Mouse (Mus musculus): ENCODE data around the gene Cys1.
A peak's percentile ranks its signal among the peaks of the same experiment; 100 is the strongest.

The Cys1 gene

DNA sequence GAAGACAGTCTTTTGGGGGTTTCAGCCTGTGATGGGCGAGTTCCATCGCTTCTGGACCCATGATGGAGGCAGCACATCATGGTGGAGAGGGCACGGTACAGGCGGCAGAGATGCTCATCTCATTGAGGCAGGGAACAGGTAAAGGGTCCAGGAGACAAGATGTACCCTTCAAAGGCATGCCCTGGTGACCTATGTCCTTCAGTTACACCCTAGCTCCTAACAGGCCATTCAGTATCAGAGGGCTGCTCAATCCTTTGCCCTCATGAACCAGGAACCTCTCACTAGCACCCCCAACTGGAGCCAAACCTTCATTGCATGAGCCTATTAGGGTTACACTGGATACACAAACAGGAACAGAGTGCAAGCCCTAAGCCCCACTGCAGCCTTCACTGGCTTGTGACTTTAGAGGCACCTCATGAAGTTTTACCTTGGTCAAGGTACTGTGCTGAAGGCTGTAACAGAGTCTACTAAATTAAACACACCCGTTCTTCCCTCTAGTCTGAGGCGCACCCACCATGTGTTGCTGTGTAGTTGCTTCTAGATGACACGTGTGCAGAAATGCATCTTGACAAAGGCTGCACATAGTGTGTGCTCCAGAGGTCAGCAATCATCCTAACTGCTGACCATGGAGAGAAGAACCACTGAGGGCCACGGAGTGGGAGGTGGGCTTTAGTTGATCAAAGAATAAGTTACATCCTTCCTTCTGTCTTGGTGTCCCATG lies 16.0 kb upstream of the Cys1 start:
- peak; percentile 36 for DNase-seq (ENCODE audit: low read depth)

DNA sequence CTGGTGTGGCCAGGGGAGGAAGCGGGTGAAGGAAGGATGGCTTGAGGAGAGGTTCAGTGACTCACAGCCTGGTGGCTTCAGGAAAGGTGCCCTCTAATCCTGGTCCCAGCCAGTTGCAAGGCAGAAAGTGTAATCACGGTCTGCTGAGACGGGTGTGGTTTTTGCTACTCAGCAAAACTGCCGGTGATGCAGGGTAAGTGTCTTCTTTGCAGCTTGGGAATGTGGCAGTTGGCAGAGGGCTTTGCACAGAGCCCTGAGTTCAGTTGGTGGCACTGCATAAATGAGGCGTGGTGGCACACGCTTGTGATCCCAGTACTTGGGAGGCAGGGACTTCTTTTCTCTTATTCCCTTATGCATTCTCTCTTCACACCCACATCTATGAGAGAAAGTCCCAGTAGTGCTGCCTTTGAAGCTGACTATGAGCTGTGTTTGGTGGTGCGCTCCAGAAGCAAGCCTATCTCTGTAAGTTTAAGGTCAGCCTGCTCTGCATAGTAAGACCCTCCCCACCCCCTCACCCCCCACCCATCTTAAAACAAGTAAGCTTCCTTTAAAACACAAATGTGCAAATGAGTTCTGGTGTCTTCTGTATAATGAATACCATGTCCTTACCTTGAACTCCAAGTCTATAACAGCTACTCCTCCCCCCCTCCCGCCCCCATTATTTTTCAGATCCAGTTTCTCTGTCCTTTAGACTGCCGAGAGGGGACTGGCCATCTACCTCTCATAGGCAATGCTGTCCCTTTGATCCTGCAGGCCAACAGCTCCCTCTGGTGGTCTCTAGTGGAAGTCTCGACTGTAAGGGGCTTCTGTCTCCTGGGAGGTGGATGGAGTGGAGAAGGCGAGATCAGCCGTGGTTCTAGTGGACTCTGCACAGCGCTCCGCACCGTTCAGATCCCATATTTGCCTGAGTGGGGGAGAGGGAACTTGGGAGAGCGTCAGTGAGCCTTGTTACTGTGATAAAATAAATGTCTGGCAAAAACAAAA lies 15.2 kb upstream of the Cys1 start:
- peak; percentile 91 for DNase-seq (ENCODE audit: low read depth)

DNA sequence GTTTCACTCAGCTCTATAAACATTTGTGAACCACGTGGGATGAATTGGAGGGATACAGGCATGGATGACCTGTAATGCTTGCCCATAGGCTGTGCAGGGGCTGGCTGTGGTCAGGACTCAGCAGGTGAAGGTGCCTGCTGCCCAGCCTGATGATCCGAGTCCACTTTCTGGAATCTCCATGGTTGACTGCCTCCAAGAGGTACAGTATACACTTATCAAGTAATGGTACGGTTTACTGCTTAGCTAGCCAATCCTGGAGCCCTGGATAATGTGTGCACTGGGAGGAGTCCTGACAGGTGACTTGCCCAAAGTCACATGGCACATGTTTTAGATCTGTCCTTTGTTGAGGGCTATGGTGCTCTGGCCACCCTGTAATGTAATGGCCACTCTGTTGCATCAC lies 8.7 kb upstream of the Cys1 start:
- DNase-seq (ENCODE audit: low read depth): no peak

DNA sequence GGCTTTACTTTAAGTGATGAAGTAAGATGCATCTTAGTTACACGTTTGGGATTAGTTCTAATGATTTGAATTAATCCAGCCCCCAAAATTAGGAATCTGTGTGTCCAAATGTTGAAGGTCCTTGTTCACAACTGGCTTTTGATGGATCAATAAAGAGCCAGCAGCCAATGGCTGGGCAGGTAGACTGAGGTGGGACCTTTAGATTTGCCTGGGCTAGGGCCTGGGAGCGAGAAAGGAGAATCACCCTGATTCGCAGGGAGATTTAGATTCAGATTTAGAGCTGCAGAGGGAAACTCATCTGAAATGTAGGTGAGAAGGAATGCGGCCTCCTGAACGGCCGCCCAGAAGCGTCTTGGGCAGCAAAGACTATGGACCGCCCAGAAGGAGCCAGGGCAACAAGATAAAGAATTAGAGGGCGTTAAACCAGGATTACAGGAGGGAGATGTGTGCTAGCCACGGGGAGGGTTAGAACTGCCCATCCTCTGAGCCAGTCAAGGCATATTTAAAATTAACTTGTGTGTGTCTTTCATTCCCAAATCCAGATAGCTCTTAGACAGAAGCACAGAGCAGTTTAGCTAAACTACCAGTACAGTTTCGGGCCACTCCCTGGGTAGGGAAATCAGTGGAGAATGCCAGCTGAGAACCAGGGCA lies 5.2 kb upstream of the Cys1 start:
- DNase-seq (ENCODE audit: low read depth): no peak

DNA sequence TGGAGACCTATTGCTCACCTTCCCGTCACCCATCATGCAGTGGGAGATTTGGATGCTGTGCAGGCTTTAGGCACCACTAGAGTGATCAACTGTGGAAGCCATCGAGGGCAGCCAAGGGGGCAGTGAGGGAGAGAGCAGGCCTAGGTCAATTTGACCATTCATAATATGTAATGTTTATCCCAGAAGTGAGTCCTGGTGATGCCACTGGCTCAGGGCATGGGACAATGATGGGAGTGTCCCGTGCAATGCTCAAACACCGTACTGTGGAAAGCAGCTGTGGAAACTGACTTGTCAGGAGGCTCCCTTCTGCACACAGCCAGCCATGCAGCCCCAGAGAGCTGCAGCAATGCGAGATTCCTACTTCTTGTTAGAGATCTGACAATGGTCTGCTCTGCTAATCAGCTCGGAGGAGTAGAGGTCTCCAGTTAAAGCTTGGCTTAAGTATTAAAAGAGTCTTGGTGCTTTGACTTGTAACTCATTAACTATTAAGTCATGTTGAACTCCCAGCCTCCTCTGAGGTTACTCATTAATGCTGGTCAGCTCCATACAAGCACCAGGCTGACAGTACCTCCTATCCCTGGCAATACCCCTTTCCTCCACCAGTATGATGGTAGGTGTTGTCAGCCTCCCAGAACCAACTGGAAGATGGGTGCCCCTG lies 4.6 kb upstream of the Cys1 start:
- DNase-seq (ENCODE audit: low read depth): no peak

DNA sequence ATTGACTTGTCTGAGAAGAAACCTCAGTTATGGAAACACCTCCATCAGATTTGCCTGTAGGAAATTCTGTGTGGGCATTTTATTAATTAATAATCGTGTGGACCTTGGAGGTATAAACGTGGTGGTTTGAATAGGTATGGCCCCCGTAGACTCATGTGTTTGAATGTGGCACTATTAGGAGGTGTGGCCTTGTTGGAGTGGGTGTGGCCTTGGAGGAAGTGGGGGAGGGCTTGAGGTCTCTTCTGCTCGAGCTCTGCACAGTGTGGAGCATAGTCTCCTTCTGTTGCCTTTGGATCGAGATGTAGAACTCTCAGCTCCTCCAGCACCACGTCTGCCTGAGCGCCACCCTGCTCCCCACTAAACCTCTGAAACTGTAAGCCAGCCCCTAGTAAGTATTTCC lies 1.8 kb upstream of the Cys1 start:
- DNase-seq (ENCODE audit: low read depth): no peak

DNA sequence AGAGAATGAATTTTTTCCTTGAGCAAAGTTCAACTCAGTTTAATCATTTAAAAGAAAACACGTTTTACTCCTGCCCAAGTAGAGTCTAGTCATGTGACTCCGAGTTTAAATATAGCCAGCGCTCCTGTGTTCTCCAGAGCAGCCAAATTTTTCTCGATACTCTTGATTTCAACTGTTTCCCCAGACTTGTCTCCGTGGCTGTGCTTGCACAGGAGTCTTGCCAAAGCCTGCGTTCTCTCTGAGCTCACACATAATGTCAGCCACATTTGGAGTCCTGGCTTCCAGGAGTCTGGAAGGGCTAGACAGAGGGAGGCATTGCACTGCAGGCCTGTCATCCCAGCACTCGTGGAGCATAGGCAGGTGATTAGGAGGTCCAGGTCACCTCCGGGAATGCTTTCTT lies 950 bp upstream of the Cys1 start:
- DNase-seq (ENCODE audit: low read depth): peak; percentile 69

DNA sequence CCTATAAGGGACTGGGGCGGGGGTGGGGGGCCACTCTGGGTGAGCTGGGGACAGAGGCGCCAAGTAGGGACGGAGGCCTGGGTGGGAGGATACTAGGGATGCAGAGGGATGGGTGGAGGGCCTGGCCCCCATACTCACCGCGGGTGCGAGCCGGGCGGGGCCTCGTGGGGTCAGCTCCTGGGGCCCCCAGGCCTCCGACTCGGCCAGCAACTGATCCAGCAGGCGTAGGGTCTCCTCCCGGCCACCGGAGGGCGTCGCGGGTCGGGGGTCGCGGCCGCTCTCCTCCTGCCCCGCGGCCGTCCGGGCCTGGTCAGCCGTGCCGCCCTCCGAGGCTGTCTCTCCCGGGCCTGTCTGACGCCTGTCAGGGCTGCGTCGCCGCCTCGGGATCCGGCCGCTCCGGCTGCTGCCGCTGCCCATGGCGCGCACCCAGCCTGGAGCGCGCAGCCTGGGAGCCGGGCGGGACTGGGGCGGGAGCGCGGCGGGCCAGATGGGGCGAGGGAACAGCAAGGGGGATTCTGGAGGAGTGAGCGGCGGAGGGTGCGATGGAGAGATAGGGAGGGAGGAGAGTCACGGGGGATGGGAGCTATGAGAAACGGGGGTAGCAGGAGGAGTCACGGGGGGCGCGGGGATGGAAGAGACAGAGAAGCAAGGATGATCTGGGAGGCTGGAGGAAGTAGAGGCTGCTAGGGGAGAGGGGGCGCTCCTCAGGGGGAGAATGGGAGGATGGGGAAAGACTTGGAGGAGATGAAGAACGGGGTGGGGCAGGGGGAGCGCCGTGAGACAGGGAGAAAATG lies 924 bp downstream of the Cys1 start:
- DNase-seq (ENCODE audit: low read depth): no peak

DNA sequence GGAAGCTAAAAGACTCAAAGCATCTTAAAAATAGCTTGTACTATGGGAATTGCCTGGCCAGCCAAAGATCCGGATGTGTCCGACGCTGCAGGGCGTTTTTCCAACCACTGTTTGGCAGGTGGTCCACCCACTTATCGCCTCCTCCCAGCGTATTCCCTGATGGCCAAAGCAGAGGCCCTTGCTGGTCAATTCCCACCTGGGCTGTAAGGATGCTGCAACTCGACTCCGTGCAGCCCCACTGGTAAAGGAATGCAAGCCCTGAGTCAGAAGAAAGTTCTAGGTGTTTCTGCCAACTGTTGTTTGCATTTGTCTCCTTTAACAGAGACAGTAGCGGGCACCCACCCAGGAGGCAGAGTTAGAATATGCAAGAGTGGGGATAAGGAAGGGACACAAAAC lies 1.5 kb downstream of the Cys1 start:
- DNase-seq (ENCODE audit: low read depth): peak; percentile 23

DNA sequence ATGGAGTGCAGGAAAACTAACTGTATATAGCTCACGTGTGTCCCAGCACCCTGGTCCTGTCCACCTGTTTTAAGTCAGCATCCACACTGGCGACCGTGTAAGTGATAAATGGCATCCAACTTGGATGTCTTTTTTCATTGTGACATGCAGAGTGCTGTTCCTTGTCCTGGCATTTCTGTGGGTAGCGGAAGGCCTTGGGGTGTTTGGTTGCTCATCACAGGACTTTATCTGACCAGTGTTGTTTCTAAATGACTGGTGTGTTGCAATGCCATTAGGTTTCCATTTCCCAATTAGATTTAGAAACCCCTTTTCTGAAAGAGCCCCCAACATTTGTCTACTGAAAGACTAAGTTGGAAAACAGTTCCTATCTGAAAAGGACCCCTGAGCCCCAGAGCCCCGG lies 19.5 kb downstream of the Cys1 start:
- DNase-seq (ENCODE audit: low read depth): no peak

DNA sequence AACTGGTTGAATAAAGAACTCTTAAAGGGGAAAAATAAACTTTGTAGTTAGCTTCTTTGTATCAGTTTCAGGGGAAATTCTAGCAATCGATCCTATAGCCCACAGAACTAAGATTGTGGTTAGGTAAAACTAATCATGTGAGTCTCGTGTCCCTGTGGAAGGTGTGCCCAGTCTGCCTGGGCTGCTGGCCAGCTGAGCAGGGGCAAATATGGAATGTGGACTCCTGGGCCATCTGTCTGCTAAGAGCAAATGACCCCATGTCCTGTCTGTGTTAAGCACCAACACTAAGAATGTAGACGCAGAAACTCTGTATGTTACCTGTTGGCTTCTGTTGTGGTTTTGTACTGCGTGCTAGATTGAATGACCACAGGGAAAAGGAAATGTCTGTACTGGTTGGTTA lies 20.5 kb downstream of the Cys1 start:
- DNase-seq (ENCODE audit: low read depth): no peak

DNA sequence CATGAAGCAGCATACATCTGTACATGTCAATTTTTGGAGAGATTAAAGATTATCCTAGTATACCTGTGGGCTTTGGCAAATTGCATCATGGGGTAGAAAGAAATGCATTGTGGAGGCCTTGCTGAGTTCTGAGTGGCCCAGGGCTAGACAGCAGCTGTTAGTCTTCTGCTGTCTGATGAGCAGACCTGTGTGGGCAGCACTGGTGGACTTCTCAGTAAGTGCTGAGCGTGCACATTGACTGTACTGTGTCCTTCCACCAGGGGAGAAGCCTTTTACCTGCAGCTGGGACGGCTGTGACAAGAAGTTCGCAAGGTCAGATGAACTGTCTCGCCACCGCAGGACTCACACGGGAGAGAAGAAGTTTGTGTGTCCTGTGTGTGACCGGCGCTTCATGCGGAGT lies 21.7 kb downstream of the Cys1 start:
- no peak for DNase-seq (ENCODE audit: low read depth)

DNA sequence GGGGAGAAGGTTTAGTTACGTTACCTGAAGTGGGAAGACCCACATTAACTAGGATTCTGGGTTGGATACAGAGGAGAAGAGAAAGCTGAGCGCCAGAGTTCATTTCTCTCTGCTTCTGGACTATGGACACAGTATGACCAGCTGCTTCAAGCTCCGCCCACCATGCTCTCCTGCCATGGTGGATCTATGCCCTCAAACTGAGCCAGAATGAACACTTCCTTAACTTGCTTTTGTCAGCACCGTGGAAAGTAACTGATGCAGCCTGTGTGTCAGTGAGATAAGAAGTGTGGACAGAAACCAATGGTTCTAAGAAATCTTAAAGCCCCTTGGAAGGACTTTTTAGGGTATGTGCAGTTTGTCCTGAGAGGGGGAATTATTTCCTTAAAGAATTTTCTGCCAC lies 22.6 kb downstream of the Cys1 start:
- no peak for DNase-seq (ENCODE audit: low read depth)

DNA sequence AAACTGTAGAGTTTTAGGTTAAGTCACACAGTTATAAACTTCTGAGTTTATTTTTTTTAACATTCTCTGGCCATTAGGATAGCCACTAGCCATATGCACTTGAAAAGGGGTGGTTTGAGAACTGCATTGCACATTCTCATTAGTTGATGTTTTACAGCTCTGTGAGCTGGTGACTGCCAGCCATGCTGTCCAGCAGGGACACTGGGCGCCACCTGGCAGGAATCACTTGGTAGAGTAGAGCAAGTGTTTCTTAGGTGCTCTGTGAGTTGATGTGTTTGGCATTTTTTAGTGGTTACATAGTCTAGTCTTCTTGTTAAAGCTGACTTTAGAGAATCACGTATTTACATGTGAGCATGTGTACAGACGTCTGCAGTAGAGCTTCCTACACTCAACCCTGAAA lies 25.2 kb downstream of the Cys1 start:
- DNase-seq (ENCODE audit: low read depth): no peak

DNA sequence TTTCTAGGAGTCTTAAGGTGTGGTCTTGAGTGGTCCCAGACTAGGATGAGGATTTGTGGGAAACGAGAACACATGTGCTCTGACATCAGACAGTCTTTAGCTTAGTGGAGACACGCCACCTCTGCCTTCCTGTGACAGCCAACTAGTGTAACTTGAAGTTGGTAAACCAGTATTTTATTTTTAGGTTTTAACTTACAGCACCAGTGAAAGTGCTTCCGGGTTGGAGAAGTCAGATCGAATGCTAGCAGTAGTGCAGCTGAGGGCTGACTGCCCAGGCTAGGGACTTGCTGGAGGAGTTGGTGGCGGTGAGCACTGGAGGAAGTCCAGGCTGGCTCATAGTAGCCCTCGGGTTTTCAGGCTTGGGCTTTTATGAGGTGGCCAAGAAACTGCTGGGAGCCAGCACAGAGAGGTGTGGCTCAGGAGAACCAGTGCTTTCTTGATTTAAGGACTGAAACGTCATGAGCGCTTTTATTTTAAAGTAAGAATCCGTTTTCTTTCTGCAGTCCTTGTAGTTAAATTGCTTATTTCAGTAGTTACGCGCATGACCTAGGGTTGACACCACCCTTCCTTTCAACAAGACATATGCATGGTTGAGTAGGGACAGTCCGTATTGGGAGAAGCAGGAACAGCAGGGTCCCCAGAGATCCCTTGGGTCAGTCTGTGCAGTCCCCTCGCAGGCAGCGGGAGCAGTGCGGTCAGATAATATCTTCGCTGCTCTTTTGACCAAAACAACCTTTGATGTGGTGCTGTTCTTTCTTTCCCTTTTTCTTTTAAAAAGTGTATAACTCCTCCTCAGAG lies 27.3 kb downstream of the Cys1 start:
- no peak for DNase-seq (ENCODE audit: low read depth)

DNA sequence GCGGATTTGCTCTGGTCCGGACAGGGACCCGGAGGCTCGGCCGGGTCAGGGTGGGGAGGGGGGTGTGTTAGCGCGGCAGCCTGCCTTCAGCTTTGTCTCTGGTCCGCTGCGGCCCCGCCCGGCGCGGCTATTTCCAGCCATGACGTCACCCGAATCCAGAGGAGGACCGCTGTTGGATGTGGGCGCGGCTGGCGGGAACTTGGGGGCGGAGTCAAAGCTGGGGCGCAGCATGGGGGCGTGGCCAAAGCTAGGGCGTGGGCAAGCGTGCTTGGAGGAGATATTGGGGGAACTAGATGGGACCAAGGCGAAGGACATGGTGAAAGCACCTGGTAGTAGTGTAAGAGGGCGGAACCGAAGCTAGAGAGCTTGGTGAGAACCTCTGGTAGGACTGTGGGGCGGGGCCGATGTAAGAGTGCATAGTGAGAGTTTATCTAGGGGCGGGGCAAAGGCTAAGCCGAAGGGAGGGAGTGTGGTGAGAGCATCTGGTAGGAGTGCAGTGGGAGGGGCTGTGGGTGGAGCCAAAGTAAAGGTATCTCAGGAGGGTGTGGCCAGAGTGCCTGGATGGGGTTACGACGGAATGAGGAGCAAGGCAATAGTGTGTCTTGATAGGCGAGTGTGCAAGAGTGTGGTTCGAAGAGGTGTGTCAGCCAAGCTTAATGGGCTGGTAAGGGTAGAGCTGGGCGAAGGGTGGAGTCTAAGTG lies 29.8 kb downstream of the Cys1 start:
- DNase-seq (ENCODE audit: low read depth): peak; percentile 98

DNA sequence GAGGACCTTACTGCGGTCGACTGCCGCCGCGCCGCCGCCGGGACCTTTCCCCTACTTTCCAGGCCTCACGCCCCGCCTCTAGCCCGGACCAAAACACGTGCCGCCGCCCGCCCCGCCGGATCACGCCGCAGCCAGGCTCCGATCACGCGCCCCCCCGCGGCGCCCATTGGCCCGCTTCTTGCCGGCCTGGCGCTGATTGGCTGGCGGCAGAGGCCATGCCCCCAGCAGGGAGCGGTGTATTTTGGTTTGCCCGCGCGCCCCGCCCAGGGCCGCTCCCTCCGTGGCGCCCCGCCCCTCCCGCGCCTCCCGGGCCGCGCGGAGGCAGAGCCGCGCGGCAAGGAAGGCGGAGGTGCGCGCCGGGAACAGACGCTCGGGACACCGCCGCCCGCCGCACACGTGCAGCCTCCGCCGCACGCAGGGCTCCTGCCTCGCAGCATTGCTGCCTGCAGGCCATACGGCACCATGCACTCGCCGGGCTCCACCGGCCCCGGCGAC lies 30.5 kb downstream of the Cys1 start, which contains the start of gene Klf11:
Gene Klf11, plus strand, starts transcription at position 212 of the 495 bp plus-strand sequence.
- DNase-seq (ENCODE audit: low read depth): peak; percentile 99

DNA sequence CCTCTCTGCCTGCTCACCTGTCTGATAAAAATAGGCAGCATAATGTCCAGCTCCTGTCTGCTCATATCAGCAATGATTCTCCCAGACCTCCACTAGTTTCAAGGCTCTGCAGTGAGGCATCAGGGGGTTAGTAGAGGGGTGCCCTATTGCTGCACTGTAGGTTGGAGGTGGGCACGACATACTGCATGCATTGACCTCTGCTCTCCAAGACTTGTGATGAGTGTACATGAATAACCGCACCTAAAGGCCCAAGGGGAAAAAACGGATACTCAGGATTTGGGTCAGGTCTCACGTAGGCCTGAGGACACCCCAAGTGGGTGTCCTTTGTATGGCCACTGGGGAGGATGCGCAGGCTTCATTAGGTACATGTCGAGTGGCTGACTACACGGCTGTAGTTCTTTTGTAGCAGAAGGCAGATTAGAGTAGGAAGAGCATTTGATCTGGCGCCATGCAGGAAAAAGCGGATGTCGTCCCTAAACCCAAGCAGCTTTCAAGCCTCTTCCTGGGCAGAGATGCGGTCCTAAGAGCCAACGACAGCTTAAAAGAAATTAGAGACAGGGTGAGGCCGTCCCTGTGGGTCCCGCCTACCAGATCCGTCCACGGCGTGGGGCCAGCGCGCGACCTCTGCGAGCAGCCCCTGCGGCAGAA lies 31.1 kb downstream of the Cys1 start:
- no peak for DNase-seq (ENCODE audit: low read depth)

DNA sequence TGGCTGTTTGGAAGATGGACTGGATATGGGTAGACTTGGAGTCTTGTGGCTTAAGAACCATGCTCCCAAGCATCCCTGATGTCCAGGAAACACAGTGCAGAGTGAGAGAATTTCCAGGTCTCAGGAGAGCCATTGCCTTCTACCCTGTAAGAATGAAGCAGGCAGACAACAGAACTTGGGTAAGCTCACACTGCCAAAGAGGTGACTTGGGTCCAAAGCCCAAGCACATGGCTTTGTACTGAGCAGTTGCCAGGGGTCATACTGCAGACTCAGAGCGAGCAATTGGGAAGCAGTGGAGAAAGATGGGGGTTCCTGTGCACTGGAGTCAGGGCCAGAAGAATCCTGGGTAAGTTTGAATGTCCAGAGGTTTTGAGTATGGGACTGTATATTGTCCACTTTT lies 33.5 kb downstream of the Cys1 start:
- DNase-seq (ENCODE audit: low read depth): no peak
